Mouse (Mus musculus): Measurements from ENCODE around the gene Erbin. TPM values are rescaled to one million over a fixed set of nuclear protein-coding genes. Genes with fewer than 3 reads are reported as not detected.

Erbin gene
- polyA plus RNA-seq, 1 experiment from 2014 or later: 34.0 TPM

GRCm38 (mm10) chr13:103773407-103774118 is 146.8 kb downstream of the Erbin start:
- Histone ChIP-seq H3K27ac (ENCODE audit: low read depth, low read length) (peak overlapping the region; percentile 98), H3K27me3 (ENCODE audit: control insufficient read depth, insufficient read depth, low read length) (no peaks in the 10 kb centered on the region), H3K4me1 (replicated peaks; ENCODE audit: control insufficient read depth, insufficient read depth, low read length) (no peaks in the 10 kb centered on the region), H3K4me2 (replicated peaks; ENCODE audit: low read depth, low read length) (peak overlapping the region; percentile 47), H3K9me3 (ENCODE audit: control insufficient read depth, low read length) (no peaks in the 10 kb centered on the region), H3K4me3 (ENCODE audit: low read depth, low read length) (peak overlapping the region; percentile 66), H3K36me3 (ENCODE audit: control insufficient read depth, insufficient read depth, low read length) (no peaks in the 10 kb centered on the region), H3K9ac (ENCODE audit: low read depth, low read length) (peak overlapping the region; percentile 90)
- 2% methylated on average over 36 of the region's 36 CpGs for WGBS
- no peak for DNase-seq (ENCODE audit: low spot score)
- peak; percentile 74 for ATAC-seq (ENCODE audit: low FRiP score)

GRCm38 (mm10) chr13:103772917-103773316 is 147.4 kb downstream of the Erbin start:
- Histone ChIP-seq H3K36me3 (ENCODE audit: control insufficient read depth, insufficient read depth, low read length) (no peaks in the 10 kb centered on the region), H3K27ac (ENCODE audit: low read depth, low read length) (no peak overlapping the region), H3K27me3 (ENCODE audit: control insufficient read depth, insufficient read depth, low read length) (no peaks in the 10 kb centered on the region), H3K4me2 (replicated peaks; ENCODE audit: low read depth, low read length) (peak overlapping the region; percentile 47), H3K4me1 (replicated peaks; ENCODE audit: control insufficient read depth, insufficient read depth, low read length) (no peaks in the 10 kb centered on the region), H3K9ac (ENCODE audit: low read depth, low read length) (0 out of 2 replicates have a peak overlapping the region, but pooled peaks have one; percentile 33), H3K4me3 (ENCODE audit: low read depth, low read length) (peak overlapping the region; percentile 66), H3K9me3 (ENCODE audit: control insufficient read depth, low read length) (no peaks in the 10 kb centered on the region)
- WGBS: 54% methylated on average over 5 of the region's 5 CpGs
- ATAC-seq (ENCODE audit: low FRiP score) (no peak), DNase-seq (ENCODE audit: low spot score) (no peak)

DNA sequence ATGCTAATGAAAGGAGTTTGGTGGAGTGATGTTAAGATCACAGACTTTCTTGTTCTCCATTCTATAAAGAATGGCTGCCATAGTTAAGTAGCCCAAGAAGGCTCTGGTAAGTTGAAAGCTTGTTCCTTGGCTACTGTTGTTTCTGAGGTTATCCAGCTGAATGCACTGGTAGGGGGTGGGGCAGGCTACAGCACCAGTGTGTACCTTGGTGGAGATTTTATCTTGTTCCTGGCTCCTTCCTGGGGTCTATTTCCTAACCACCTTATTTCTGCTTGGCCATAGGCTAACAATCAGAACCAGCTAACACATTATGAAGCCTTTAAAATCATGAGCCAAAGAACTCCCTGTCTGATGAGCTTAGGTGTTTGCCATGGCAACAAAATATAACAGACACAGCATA is 149.5 kb downstream of the Erbin start:
- H3K27ac ChIP-seq (ENCODE audit: low read depth, low read length): no peak overlapping the region
- DNase-seq (ENCODE audit: low spot score) (no peak), ATAC-seq (ENCODE audit: low FRiP score) (no peak)
- no peaks in the 10 kb centered on the region for H3K9me3 ChIP-seq (ENCODE audit: control insufficient read depth, low read length)
- H3K36me3 ChIP-seq (ENCODE audit: control insufficient read depth, insufficient read depth, low read length): no peaks in the 10 kb centered on the region
- no peak overlapping the region for H3K4me2 ChIP-seq (replicated peaks; ENCODE audit: low read depth, low read length)
- H3K4me1 ChIP-seq (replicated peaks; ENCODE audit: control insufficient read depth, insufficient read depth, low read length): no peaks in the 10 kb centered on the region
- H3K9ac ChIP-seq (ENCODE audit: low read depth, low read length): no peak overlapping the region
- no peaks in the 10 kb centered on the region for H3K27me3 ChIP-seq (ENCODE audit: control insufficient read depth, insufficient read depth, low read length)
- no peak overlapping the region for H3K4me3 ChIP-seq (ENCODE audit: low read depth, low read length)

Other genes starting within 250 kb of the Erbin start
- 101 and 136 TPM in 2 replicates for gene Srek1, start 145.9 kb downstream of the Erbin start, polyA plus RNA-seq (2014; fragmentation: Nextera tagmentation; extraction: Ambion mirVana)
- 22.8 and 26.1 TPM in 2 replicates for gene Nln, start 189.1 kb upstream of the Erbin start, polyA plus RNA-seq (2014; fragmentation: Nextera tagmentation; extraction: Ambion mirVana)
- 27.6 and 27.9 TPM in 2 replicates for gene Sgtb, start 189.2 kb upstream of the Erbin start, polyA plus RNA-seq (2014; fragmentation: Nextera tagmentation; extraction: Ambion mirVana)